Mouse (Mus musculus) brown adipose tissue, adult 24 weeks (tissue): ENCODE results near the gene Olfr794. TPM values are rescaled to one million over a fixed set of nuclear protein-coding genes. Genes with fewer than 3 reads are reported as not detected.

Experiments used
- H3K27ac ChIP-seq: fragments of 200-500 bp; replicated peaks from 2 replicates; pipeline ENCODE4 v1.5.1; 2012; ENCODE audit warnings: low read depth, mild to moderate bottlenecking, low read length
- H3K4me1 ChIP-seq: fragments of 200-500 bp; 2 replicates; pipeline ENCODE4 v1.6.1; 2012; ENCODE audit warnings: low read length, mixed read lengths; ENCODE audit not compliant: control insufficient read depth, insufficient read depth, insufficient read length
- H3K4me3 ChIP-seq: fragments of 200-500 bp; 2 replicates; pipeline ENCODE4 v1.5.1; 2012; ENCODE audit warnings: low read depth, mild to moderate bottlenecking, low read length, moderate library complexity; ENCODE audit not compliant: insufficient read depth
- polyA plus RNA-seq: library from polyadenylated mRNA; stranded (reverse); fragments of >200 nt; gene quantifications from 2 replicates; pipeline ENCODE4 v1.2.4, GENCODE M21; 2012; ENCODE audit not compliant: missing spikeins, insufficient read depth, insufficient read length

Gene Olfr794
- not detected in 2 replicates for polyA plus RNA-seq

- Histone ChIP-seq H3K27ac (no peak within 1 kb of the TSS), H3K4me3 (no peak within 1 kb of the TSS), H3K4me1 (no peaks in the 10 kb centered on the region)
Measured at GRCm38 (mm10) chr10:129567355-129567754, at the start of gene Olfr794. Gene Olfr794 (plus strand): TSS chr10:129567655.

- Histone ChIP-seq H3K4me1 (no peaks in the 10 kb centered on the region), H3K27ac (no peak within 1 kb of the TSS), H3K4me3 (no peak within 1 kb of the TSS)
Measured at GRCm38 (mm10) chr10:129521492-129521891, 46.0 kb upstream of the Olfr794 start, which contains the start of gene Olfr791. Gene Olfr791 (plus strand): TSS chr10:129521792.

- Histone ChIP-seq H3K4me3 (no peak within 1 kb of the TSS), H3K4me1 (no peaks in the 10 kb centered on the region), H3K27ac (no peak within 1 kb of the TSS)
Measured at GRCm38 (mm10) chr10:129538862-129539261, 28.6 kb upstream of the Olfr794 start, which contains the start of gene Olfr792. Gene Olfr792 (plus strand): TSS chr10:129539162.

GRCm38 (mm10) chr10:129549354-129549753, 18.1 kb upstream of the Olfr794 start:
- Histone ChIP-seq H3K27ac (no peak overlapping the region), H3K4me1 (no peaks in the 10 kb centered on the region), H3K4me3 (no peak overlapping the region)

- H3K27ac ChIP-seq: no peak overlapping the region
- no peak overlapping the region for H3K4me3 ChIP-seq
- H3K4me1 ChIP-seq: no peaks in the 10 kb centered on the region
Measured at GRCm38 (mm10) chr10:129577066-129577465, 9.6 kb downstream of the Olfr794 start.

- H3K4me1 ChIP-seq: no peaks in the 10 kb centered on the region
- H3K4me3 ChIP-seq: no peak within 1 kb of the TSS
- H3K27ac ChIP-seq: no peak within 1 kb of the TSS
Measured at GRCm38 (mm10) chr10:129612470-129612869, 45.0 kb downstream of the Olfr794 start, which contains the start of gene Olfr796. Gene Olfr796 (minus strand): TSS chr10:129612570.

- no peak overlapping the region for H3K4me3 ChIP-seq
- H3K27ac ChIP-seq: no peak overlapping the region
- H3K4me1 ChIP-seq: no peaks in the 10 kb centered on the region
Measured at GRCm38 (mm10) chr10:129621724-129622123, 54.3 kb downstream of the Olfr794 start.

Other genes starting within 250 kb of the Olfr794 start
- not detected in 2 replicates for gene Olfr780, start 249.5 kb upstream of the Olfr794 start, polyA plus RNA-seq
- not detected in 2 replicates for gene Olfr781, start 238.8 kb upstream of the Olfr794 start, polyA plus RNA-seq
- not detected in 2 replicates for gene Olfr782, start 218.8 kb upstream of the Olfr794 start, polyA plus RNA-seq
- gene Olfr784, start 183.6 kb upstream of the Olfr794 start, polyA plus RNA-seq: not detected in 2 replicates
- gene Olfr785, start 162.2 kb upstream of the Olfr794 start, polyA plus RNA-seq: not detected in 2 replicates
- not detected in 2 replicates for gene Olfr786, start 140.3 kb upstream of the Olfr794 start, polyA plus RNA-seq
- not detected in 2 replicates for gene Olfr787, start 105.8 kb upstream of the Olfr794 start, polyA plus RNA-seq
- not detected in 2 replicates for gene Olfr788, start 96.7 kb upstream of the Olfr794 start, polyA plus RNA-seq
- not detected in 2 replicates for gene Olfr789, start 82.9 kb upstream of the Olfr794 start, polyA plus RNA-seq
- not detected in 2 replicates for gene Olfr790, start 69.2 kb upstream of the Olfr794 start, polyA plus RNA-seq
- not detected in 2 replicates for gene Olfr791, start 45.9 kb upstream of the Olfr794 start, polyA plus RNA-seq
- gene Olfr792, start 28.5 kb upstream of the Olfr794 start, polyA plus RNA-seq: not detected in 2 replicates
- gene Olfr796, start 44.9 kb downstream of the Olfr794 start, polyA plus RNA-seq: not detected in 2 replicates
- gene Olfr798, start 60.3 kb downstream of the Olfr794 start, polyA plus RNA-seq: not detected in 2 replicates
- gene Olfr799, start 69.8 kb downstream of the Olfr794 start, polyA plus RNA-seq: not detected in 2 replicates
- gene Olfr800, start 90.0 kb downstream of the Olfr794 start, polyA plus RNA-seq: not detected in 2 replicates
- not detected in 2 replicates for gene Olfr801, start 106.2 kb downstream of the Olfr794 start, polyA plus RNA-seq
- not detected in 2 replicates for gene Olfr802, start 120.5 kb downstream of the Olfr794 start, polyA plus RNA-seq
- not detected in 2 replicates for gene Olfr803, start 126.6 kb downstream of the Olfr794 start, polyA plus RNA-seq
- gene Olfr804, start 135.6 kb downstream of the Olfr794 start, polyA plus RNA-seq: not detected in 2 replicates
- gene Olfr805, start 161.7 kb downstream of the Olfr794 start, polyA plus RNA-seq: not detected in 2 replicates
- not detected in 2 replicates for gene Olfr806, start 174.3 kb downstream of the Olfr794 start, polyA plus RNA-seq
- not detected in 2 replicates for gene Olfr807, start 190.1 kb downstream of the Olfr794 start, polyA plus RNA-seq
- gene Olfr808, start 197.8 kb downstream of the Olfr794 start, polyA plus RNA-seq: not detected in 2 replicates
- gene Olfr809, start 207.0 kb downstream of the Olfr794 start, polyA plus RNA-seq: not detected in 2 replicates
- gene Olfr810, start 227.3 kb downstream of the Olfr794 start, polyA plus RNA-seq: not detected in 2 replicates
- not detected in 2 replicates for gene Olfr811, start 236.7 kb downstream of the Olfr794 start, polyA plus RNA-seq